Mouse (Mus musculus) intestine, postnatal 0 days (tissue): ENCODE measurements at regions not wholly inside any gene's neighbourhood (a gene's known extent, or its start where the extent isn't known, plus 50 kb on each side); places are given as distances from the start of the nearest gene placed in this dataset.

ENCODE experiments used
- ATAC-seq: fragments of 200-750 bp; cut with Nextera tagmentation; 2 replicates; pipeline ENCODE4 v1.8.0; 2017; ENCODE audit warnings: mild to moderate bottlenecking, moderate TSS enrichment, moderate library complexity
- H3K27ac ChIP-seq: fragments of 300-500 bp; sonication (generic); 2 replicates; pipeline ENCODE4 v1.5.1; 2014; ENCODE audit warnings: mild to moderate bottlenecking, low read depth, low read length, moderate library complexity
- H3K27me3 ChIP-seq: fragments of 300-500 bp; sonication (generic); replicated peaks from 2 replicates; pipeline ENCODE4 v1.6.1; 2014; ENCODE audit warnings: low read length, mixed read lengths; ENCODE audit not compliant: control insufficient read depth, insufficient read depth
- H3K36me3 ChIP-seq: fragments of 300-500 bp; sonication (generic); 2 replicates; pipeline ENCODE4 v1.6.1; 2014; ENCODE audit warnings: mild to moderate bottlenecking, moderate library complexity; ENCODE audit not compliant: control insufficient read depth, insufficient read depth
- H3K4me1 ChIP-seq: fragments of 300-500 bp; sonication (generic); replicated peaks from 2 replicates; pipeline ENCODE4 v1.6.1; 2014; ENCODE audit warnings: antibody characterized with exemption, low read length, mixed read lengths; ENCODE audit not compliant: control insufficient read depth, insufficient read depth
- H3K4me2 ChIP-seq: fragments of 300-500 bp; sonication (generic); replicated peaks from 2 replicates; pipeline ENCODE4 v1.6.1; 2014; ENCODE audit warnings: low read depth, mild to moderate bottlenecking, moderate library complexity
- H3K4me3 ChIP-seq: fragments of 300-500 bp; sonication (generic); 2 replicates; pipeline ENCODE4 v1.5.1; 2014; ENCODE audit warnings: low read depth, low read length
- H3K9ac ChIP-seq: fragments of 300-500 bp; sonication (generic); 2 replicates; pipeline ENCODE4 v1.6.1; 2014; ENCODE audit warnings: mild to moderate bottlenecking, low read depth, low read length
- H3K9me3 ChIP-seq: fragments of 300-500 bp; sonication (generic); 2 replicates; pipeline ENCODE4 v1.6.1; 2016; ENCODE audit warnings: mixed run types; ENCODE audit not compliant: control insufficient read depth
- CTCF ChIP-seq: sonication (generic); IDR thresholded peaks from 2 replicates; pipeline ENCODE4 v1.5.1; 2016; ENCODE audit warnings: low read depth, mild to moderate bottlenecking, control low read depth, antibody characterized with exemption, moderate library complexity
- WGBS: fragments of 180-500 bp; shearing (Covaris S2); extraction: QIAGEN DNeasy Blood & Tissue Kit; methylation state at CpG from one replicate; pipeline ENCODE4 v1.1.7; 2014; 5-methylcytosine and 5-hydroxymethylcytosine counted together

DNA sequence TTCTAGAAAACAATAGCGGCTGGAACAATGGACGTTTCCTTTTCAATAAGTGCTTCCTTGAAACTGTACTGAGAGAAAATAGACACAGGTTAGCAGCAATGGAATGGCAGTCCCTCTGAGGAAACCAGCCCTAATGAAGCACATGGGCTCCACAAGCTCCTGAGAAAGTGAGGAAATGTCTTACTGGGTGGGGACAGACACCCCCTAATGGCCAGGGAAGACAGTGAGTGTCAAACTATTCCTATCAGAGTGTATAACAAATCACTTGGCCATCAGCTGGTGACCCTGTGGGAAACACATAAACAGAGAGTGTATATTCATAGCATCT is 333.9 kb downstream of the Fat4 start:
- no peak overlapping the region for H3K4me2 ChIP-seq
- no peaks in the 10 kb centered on the region for H3K4me1 ChIP-seq
- no peaks in the 10 kb centered on the region for H3K36me3 ChIP-seq
- no peak overlapping the region for H3K4me3 ChIP-seq
- ATAC-seq, result no peak
- no peak overlapping the region for H3K9ac ChIP-seq
- TF ChIP-seq CTCF, result peak; percentile 58
- H3K27me3 ChIP-seq, result no peaks in the 10 kb centered on the region
- H3K27ac ChIP-seq, result no peak overlapping the region
- no peaks in the 10 kb centered on the region for H3K9me3 ChIP-seq
- 60% methylated on average over 2 of the region's 2 CpGs for whole genome bisulfite sequencing

DNA sequence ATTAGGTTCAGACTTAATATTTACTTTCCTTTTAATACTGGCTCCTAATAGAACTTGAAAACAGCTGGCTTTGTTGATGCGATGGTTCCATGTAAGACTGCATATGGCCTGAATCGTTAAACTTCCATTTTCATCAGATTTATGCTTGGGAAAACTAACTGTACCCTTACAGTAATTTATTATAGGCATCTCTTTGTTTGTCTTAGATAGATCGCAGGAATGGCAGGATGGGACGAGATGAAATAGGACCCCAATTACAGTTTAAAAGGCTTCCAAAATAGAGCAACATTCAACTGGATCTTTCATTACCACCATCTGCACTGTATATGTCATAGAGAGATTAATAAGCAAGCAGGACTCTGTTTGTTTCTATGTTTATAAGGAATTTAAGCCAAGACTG is 335.3 kb downstream of the Fat4 start:
- no peaks in the 10 kb centered on the region for H3K4me1 ChIP-seq
- ATAC-seq, result no peak
- no peaks in the 10 kb centered on the region for H3K36me3 ChIP-seq
- no peak overlapping the region for H3K27ac ChIP-seq
- 63% methylated on average over 4 of the region's 4 CpGs for WGBS
- H3K4me3 ChIP-seq, result no peak overlapping the region
- H3K9me3 ChIP-seq, result no peaks in the 10 kb centered on the region
- H3K4me2 ChIP-seq, result no peak overlapping the region
- H3K9ac ChIP-seq, result no peak overlapping the region
- no peak for TF ChIP-seq CTCF
- no peaks in the 10 kb centered on the region for H3K27me3 ChIP-seq

DNA sequence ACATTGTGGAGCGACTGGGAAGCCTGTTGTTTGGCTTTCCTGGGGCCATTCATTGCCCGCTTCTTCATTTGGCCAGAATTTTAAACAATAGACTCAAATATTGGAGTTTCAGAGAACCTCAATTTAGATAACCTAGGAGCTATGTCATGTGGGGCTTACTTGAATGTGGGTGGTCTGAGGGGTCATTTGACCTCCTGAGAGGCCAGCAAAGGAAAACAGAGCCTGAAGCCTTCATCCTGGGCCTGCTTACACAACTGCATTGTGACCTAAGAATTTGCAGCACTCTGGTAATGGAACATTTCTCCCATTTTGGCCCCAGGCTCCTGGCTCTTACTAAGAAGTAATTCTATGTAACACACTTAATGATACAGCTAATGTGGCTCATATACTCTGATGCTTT is 348.2 kb downstream of the Fat4 start:
- ATAC-seq, result no peak
- no peak overlapping the region for H3K27ac ChIP-seq
- H3K36me3 ChIP-seq, result no peaks in the 10 kb centered on the region
- WGBS, result 59% methylated on average over 2 of the region's 2 CpGs
- no peaks in the 10 kb centered on the region for H3K27me3 ChIP-seq
- no peak for TF ChIP-seq CTCF
- H3K4me3 ChIP-seq, result no peak overlapping the region
- no peak overlapping the region for H3K9ac ChIP-seq
- H3K9me3 ChIP-seq, result no peaks in the 10 kb centered on the region
- H3K4me1 ChIP-seq, result no peaks in the 10 kb centered on the region
- no peak overlapping the region for H3K4me2 ChIP-seq

DNA sequence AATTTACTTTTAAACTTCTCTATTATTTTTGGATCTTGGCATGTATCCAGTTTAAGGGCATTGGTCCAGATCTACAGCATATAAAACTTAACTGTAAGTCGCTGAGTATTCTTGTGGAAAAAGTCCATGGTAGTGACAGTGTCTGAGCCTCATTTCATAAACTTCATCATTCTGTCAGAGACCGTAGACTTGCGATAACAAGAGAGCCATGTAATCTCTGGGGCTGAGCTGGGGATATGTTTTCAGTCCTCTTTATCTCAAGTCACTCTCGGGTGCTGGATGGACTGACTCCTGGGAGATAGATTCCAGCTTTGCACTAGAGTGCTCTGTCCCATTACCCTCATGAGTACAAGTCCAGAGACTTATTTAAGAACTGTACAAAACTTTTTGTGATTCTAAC is 362.0 kb downstream of the Fat4 start:
- H3K4me3 ChIP-seq, result no peak overlapping the region
- TF ChIP-seq CTCF, result no peak
- H3K4me2 ChIP-seq, result no peak overlapping the region
- no peak overlapping the region for H3K9ac ChIP-seq
- no peak for ATAC-seq
- no peaks in the 10 kb centered on the region for H3K36me3 ChIP-seq
- no peaks in the 10 kb centered on the region for H3K9me3 ChIP-seq
- no peaks in the 10 kb centered on the region for H3K4me1 ChIP-seq
- H3K27me3 ChIP-seq, result no peaks in the 10 kb centered on the region
- 61% methylated on average over 4 of the region's 4 CpGs for WGBS
- H3K27ac ChIP-seq, result no peak overlapping the region

DNA sequence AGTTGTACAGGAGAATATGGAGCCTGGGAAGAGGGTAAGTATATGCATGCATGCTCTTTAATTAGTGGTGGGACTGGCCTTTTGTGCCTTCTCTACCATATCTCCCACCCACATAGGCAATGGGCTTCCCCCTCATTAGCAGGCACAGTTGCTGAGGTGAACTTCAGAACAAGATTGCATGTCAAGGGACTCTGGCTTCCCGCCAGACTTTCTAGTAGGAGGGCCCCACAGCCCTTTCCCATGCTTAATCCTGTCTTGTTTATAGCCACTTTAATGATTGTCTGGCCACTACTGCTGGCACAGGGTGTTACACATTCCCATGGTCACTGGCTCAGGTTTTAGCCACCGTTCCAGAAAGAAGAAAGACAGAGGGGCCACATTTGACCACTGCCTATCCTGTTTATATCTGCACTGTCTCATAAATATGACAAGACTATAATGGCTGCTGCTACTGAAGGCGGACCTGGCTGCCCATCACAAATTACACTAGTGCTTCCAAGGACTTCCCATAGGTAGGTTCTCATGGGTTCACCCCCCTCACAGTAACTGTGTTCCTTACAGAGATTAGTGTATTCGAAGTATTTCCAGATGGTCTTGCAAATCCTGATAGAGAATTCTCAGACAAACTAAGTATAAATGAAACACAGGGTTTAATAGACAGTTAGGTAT is 362.6 kb downstream of the Fat4 start:
- Histone ChIP-seq H3K27ac (no peak overlapping the region), H3K9ac (no peak overlapping the region), H3K4me3 (no peak overlapping the region), H3K4me1 (no peaks in the 10 kb centered on the region), H3K4me2 (no peak overlapping the region), H3K36me3 (no peaks in the 10 kb centered on the region), H3K9me3 (no peaks in the 10 kb centered on the region), H3K27me3 (no peaks in the 10 kb centered on the region)
- ATAC-seq, result no peak
- no peak for TF ChIP-seq CTCF
- WGBS, result 58% methylated on average over 4 of the region's 4 CpGs

DNA sequence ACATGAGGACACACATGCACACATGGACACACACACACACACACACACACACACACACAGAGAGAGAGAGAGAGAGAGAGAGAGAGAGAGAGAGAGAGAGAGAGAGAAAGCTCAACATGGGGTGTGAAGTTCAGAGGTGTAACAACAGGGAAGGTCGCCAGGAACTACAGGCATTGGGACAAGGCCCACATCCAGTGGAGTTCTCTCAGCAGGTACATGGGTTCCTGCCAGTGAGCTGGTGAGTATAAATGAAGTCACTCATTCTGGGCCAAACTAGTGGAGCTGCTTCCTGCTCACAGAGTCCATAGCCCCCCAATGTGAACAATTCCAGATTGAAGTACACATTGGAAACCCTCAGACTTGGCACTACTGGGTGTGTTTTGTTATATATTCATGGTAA is 366.3 kb downstream of the Fat4 start:
- TF ChIP-seq CTCF, result no peak
- Histone ChIP-seq H3K36me3 (no peaks in the 10 kb centered on the region), H3K4me1 (no peaks in the 10 kb centered on the region), H3K9ac (no peak overlapping the region), H3K4me2 (no peak overlapping the region), H3K27ac (no peak overlapping the region), H3K4me3 (no peak overlapping the region), H3K27me3 (no peaks in the 10 kb centered on the region), H3K9me3 (no peaks in the 10 kb centered on the region)
- no peak for ATAC-seq
- WGBS, result 94% methylated on average over 1 of the region's 1 CpGs
